Mouse (Mus musculus): Measurements from ENCODE around the gene Palld. TPM values are rescaled to one million over a fixed set of nuclear protein-coding genes. Genes with fewer than 3 reads are reported as not detected.

Gene Palld
- total RNA-seq, 2 experiments from 2014 or later, result 116 to 127 TPM

GRCm38 (mm10) chr8:61582547-61582946 is 319.9 kb downstream of the Palld start:
- no peak for DNase-seq
- intact Hi-C loops (cut with DNase I; ENCODE audit: low total_unique reads), result no loop called here

GRCm38 (mm10) chr8:61581259-61581658 is 321.2 kb downstream of the Palld start:
- intact Hi-C loops (cut with DNase I; ENCODE audit: low total_unique reads), result no loop called here
- no peak for DNase-seq

GRCm38 (mm10) chr8:61579831-61580230 is 322.7 kb downstream of the Palld start:
- intact Hi-C loops (cut with DNase I; ENCODE audit: low total_unique reads), result no loop called here
- DNase-seq, result no peak

- intact Hi-C loops (cut with DNase I; ENCODE audit: low total_unique reads), result no loop called here
- no peak for DNase-seq
Observed at GRCm38 (mm10) chr8:61578754-61579153, 323.7 kb downstream of the Palld start.

- intact Hi-C loops (cut with DNase I; ENCODE audit: low total_unique reads), result no loop called here
- no peak for DNase-seq
Observed at GRCm38 (mm10) chr8:61575096-61575653, 327.3 kb downstream of the Palld start.

- DNase-seq, result no peak
- intact Hi-C loops (cut with DNase I; ENCODE audit: low total_unique reads), result no loop called here
Observed at GRCm38 (mm10) chr8:61574526-61574925, 328.0 kb downstream of the Palld start.

- intact Hi-C loops (cut with DNase I; ENCODE audit: low total_unique reads), result no loop called here
Observed at GRCm38 (mm10) chr8:61573179-61573937, 329.1 kb downstream of the Palld start.

GRCm38 (mm10) chr8:61572697-61573096 is 329.8 kb downstream of the Palld start:
- intact Hi-C loops (cut with DNase I; ENCODE audit: low total_unique reads), result no loop called here
- DNase-seq, result no peak

More at GRCm38 (mm10) chr8:61573179-61573937, 329.1 kb downstream of the Palld start:
- no peak for DNase-seq

GRCm38 (mm10) chr8:61570637-61571036 is 331.9 kb downstream of the Palld start:
- DNase-seq, result no peak

GRCm38 (mm10) chr8:61569721-61570120 is 332.8 kb downstream of the Palld start:
- intact Hi-C loops (cut with DNase I; ENCODE audit: low total_unique reads), result no loop called here

More at GRCm38 (mm10) chr8:61570637-61571036, 331.9 kb downstream of the Palld start:
- intact Hi-C loops (cut with DNase I; ENCODE audit: low total_unique reads), result no loop called here

GRCm38 (mm10) chr8:61569211-61569610 is 333.3 kb downstream of the Palld start:
- no peak for DNase-seq
- intact Hi-C loops (cut with DNase I; ENCODE audit: low total_unique reads), result no loop called here

More at GRCm38 (mm10) chr8:61569721-61570120, 332.8 kb downstream of the Palld start:
- no peak for DNase-seq

GRCm38 (mm10) chr8:61563378-61563777 is 339.1 kb downstream of the Palld start:
- intact Hi-C loops (cut with DNase I; ENCODE audit: low total_unique reads), result no loop called here
- no peak for DNase-seq

GRCm38 (mm10) chr8:61562626-61563025 is 339.9 kb downstream of the Palld start:
- intact Hi-C loops (cut with DNase I; ENCODE audit: low total_unique reads), result no loop called here
- DNase-seq, result no peak

- intact Hi-C loops (cut with DNase I; ENCODE audit: low total_unique reads), result no loop called here
- no peak for DNase-seq
Observed at GRCm38 (mm10) chr8:61561220-61561619, 341.3 kb downstream of the Palld start.

- intact Hi-C loops (cut with DNase I; ENCODE audit: low total_unique reads), result no loop called here
- DNase-seq, result no peak
Observed at GRCm38 (mm10) chr8:61559979-61560378, 342.5 kb downstream of the Palld start.

GRCm38 (mm10) chr8:61559450-61559849 is 343.0 kb downstream of the Palld start:
- intact Hi-C loops (cut with DNase I; ENCODE audit: low total_unique reads), result no loop called here
- no peak for DNase-seq

GRCm38 (mm10) chr8:61558051-61558846 is 344.2 kb downstream of the Palld start:
- DNase-seq, result no peak
- intact Hi-C loops (cut with DNase I; ENCODE audit: low total_unique reads), result no loop called here

- no peak for DNase-seq
- intact Hi-C loops (cut with DNase I; ENCODE audit: low total_unique reads), result no loop called here
Observed at GRCm38 (mm10) chr8:61557036-61557435, 345.5 kb downstream of the Palld start.

GRCm38 (mm10) chr8:61556219-61556618 is 346.3 kb downstream of the Palld start:
- intact Hi-C loops (cut with DNase I; ENCODE audit: low total_unique reads), result no loop called here
- DNase-seq, result no peak

- no peak for DNase-seq
- intact Hi-C loops (cut with DNase I; ENCODE audit: low total_unique reads), result no loop called here
Observed at GRCm38 (mm10) chr8:61555343-61555742, 347.1 kb downstream of the Palld start.
